Mouse (Mus musculus): Measurements from ENCODE around the gene Hoxa2. TPM values are rescaled to one million over a fixed set of nuclear protein-coding genes. Genes with fewer than 3 reads are reported as not detected.
A peak's percentile ranks its signal among the peaks of the same experiment; 100 is the strongest.

Gene Hoxa2
- under 1 TPM in 1 of 2 experiments, not detected in 1; 0.22 TPM for total RNA-seq (2021)
- long read RNA-seq, experiment 1, result 0 reads
- long read RNA-seq, experiment 2, partial matches to known transcripts, result 0 of 1 reads
- long read RNA-seq, experiment 2, other reads (novel, unspliced or antisense), result 1 of 1 reads

- no peak for DNase-seq
- intact Hi-C loops (cut with DNase I), result loop anchor here (5.0 kb wide), 1 partner anchor 42 kb away; the partner anchor contains the start of gene Hoxa6
These were observed at the start of gene Hoxa2 for GRCm38 (mm10) chr6:52164626-52165440. TSS of gene Hoxa2 (minus strand) at chr6:52164831.

- no peak for DNase-seq
- intact Hi-C loops (cut with DNase I), result loop anchor here (10.0 kb wide), 1 partner anchor 829 kb away; no protein-coding TSS in a partner anchor
These were observed 49.6 kb upstream of the Hoxa2 start for GRCm38 (mm10) chr6:52214271-52214670.

- intact Hi-C loops (cut with DNase I), result loop anchor here (10.0 kb wide), 1 partner anchor 829 kb away; no protein-coding TSS in a partner anchor
- DNase-seq, result peak; percentile 64 to 71
These were observed 48.7 kb upstream of the Hoxa2 start, which contains the start of the genes Hoxa3 and Gm28308 for GRCm38 (mm10) chr6:52213119-52213986. TSS of gene Hoxa3 (minus strand) at chr6:52213336. TSS of gene Gm28308 (minus strand) at chr6:52213339.

GRCm38 (mm10) chr6:52212556-52213118, 48.0 kb upstream of the Hoxa2 start:
- intact Hi-C loops (cut with DNase I), result loop anchor here (10.0 kb wide), 1 partner anchor 828 kb away; no protein-coding TSS in a partner anchor
- DNase-seq, result peak in 1 of 2 experiments; percentile 41

- intact Hi-C loops (cut with DNase I), result loop anchor here (10.0 kb wide), 1 partner anchor 827 kb away; no protein-coding TSS in a partner anchor
- peak in 1 of 2 experiments; percentile 32 for DNase-seq
These were observed 47.3 kb upstream of the Hoxa2 start for GRCm38 (mm10) chr6:52211961-52212360.

GRCm38 (mm10) chr6:52211170-52211935, 46.7 kb upstream of the Hoxa2 start:
- intact Hi-C loops (cut with DNase I), result loop anchor here (10.0 kb wide), 1 partner anchor 827 kb away; no protein-coding TSS in a partner anchor
- peak; percentile 63 to 73 for DNase-seq

GRCm38 (mm10) chr6:52209685-52210046, 45.0 kb upstream of the Hoxa2 start:
- no peak for DNase-seq
- intact Hi-C loops (cut with DNase I), result loop anchor here (5.0 to 10.0 kb wide), 3 partner anchors 47 to 825 kb away; partner anchors contain the start of gene Hoxa2

- intact Hi-C loops (cut with DNase I), result loop anchor here (5.0 kb wide), 2 partner anchors 47 to 337 kb away; partner anchors contain the start of gene Hoxa2
These were observed 44.4 kb upstream of the Hoxa2 start for GRCm38 (mm10) chr6:52208868-52209684.

GRCm38 (mm10) chr6:52208072-52208867, 43.6 kb upstream of the Hoxa2 start, which contains the start of gene Hoxa6:
TSS of gene Hoxa6 (minus strand) at chr6:52208722.
- peak; percentile 36 to 40 for DNase-seq
- intact Hi-C loops (cut with DNase I), result loop anchor here (5.0 kb wide), 2 partner anchors 46 to 336 kb away; partner anchors contain the start of gene Hoxa2

More at GRCm38 (mm10) chr6:52208868-52209684, 44.4 kb upstream of the Hoxa2 start:
- no peak for DNase-seq

- intact Hi-C loops (cut with DNase I), result loop anchor here (5.0 kb wide), 2 partner anchors 45 to 335 kb away; partner anchors contain the start of gene Hoxa2
- no peak for DNase-seq
These were observed 43.0 kb upstream of the Hoxa2 start for GRCm38 (mm10) chr6:52207684-52207976.

GRCm38 (mm10) chr6:52206882-52207683, 42.5 kb upstream of the Hoxa2 start:
- intact Hi-C loops (cut with DNase I), result loop anchor here (5.0 kb wide), 2 partner anchors 45 to 335 kb away; partner anchors contain the start of gene Hoxa2
- DNase-seq, result no peak

- intact Hi-C loops (cut with DNase I), result loop anchor here (5.0 kb wide), 2 partner anchors 44 to 334 kb away; partner anchors contain the start of gene Hoxa2
- DNase-seq, result no peak
These were observed 41.3 kb upstream of the Hoxa2 start for GRCm38 (mm10) chr6:52205638-52206621.

- DNase-seq, result no peak
- intact Hi-C loops (cut with DNase I), result loop anchor here (5.0 kb wide), 2 partner anchors 43 to 333 kb away; partner anchors contain the start of gene Hoxa2
These were observed 40.6 kb upstream of the Hoxa2 start for GRCm38 (mm10) chr6:52205221-52205620.

- intact Hi-C loops (cut with DNase I), result loop anchor here (5.0 kb wide), 1 partner anchor 202 kb away; no protein-coding TSS in a partner anchor
- DNase-seq, result peak; percentile 65 to 77
These were observed 39.6 kb upstream of the Hoxa2 start, which contains the start of gene Hoxa5 for GRCm38 (mm10) chr6:52204050-52204752. TSS of gene Hoxa5 (minus strand) at chr6:52204587.
